Mouse (Mus musculus): Measurements from ENCODE around the gene Abcg5.

DNA sequence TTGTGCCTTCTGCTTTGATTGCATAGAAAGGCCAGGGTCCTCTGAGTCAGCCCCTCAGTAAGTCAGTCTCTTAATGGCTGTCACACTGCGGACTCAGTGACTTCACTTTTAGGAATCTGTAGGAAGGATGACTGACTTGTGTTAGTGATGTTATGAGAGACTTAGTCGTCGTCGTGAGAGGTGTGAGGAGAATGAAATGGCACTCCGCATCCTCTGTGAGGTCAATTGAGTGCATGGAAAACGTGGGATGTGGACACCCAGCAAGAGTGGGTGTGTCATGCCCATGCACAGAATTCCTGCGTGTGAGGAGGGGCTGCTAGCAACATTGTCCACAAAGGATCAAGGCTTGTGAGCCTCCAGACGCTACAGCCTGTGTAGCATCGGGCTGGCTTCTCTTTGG is 54.2 kb downstream of the Abcg5 start:
- no peak for TF ChIP-seq TCF12 (IDR thresholded peaks at IDR 0.05; ENCODE audit: insufficient read depth, poor library complexity, severe bottlenecking)
- no peak for TF ChIP-seq POLR2A (IDR thresholded peaks at IDR 0.05; ENCODE audit: insufficient read length, low read depth)
- TF ChIP-seq MYOD1 (IDR thresholded peaks at IDR 0.05; ENCODE audit: control insufficient read depth in 1 of 3, insufficient read length in 2 of 3, low read depth in 2 of 3): no peak
- no peak for TF ChIP-seq POLR2AphosphoS2 (IDR thresholded peaks at IDR 0.05; ENCODE audit: insufficient read length, low read depth)

Data from myocyte (in vitro differentiated cells).